Mouse (Mus musculus) C2C12 (cell line): Measurements from ENCODE around the gene Aox1. TPM values are rescaled to one million over a fixed set of nuclear protein-coding genes. Genes with fewer than 3 reads are reported as not detected.
"Not testable (repeated sequence)": the region's sequence is repeated elsewhere in the genome, so short reads cannot be mapped to it uniquely, and the experiment has no call there.

Experiments used
- H3K27me3 ChIP-seq: one replicate; pipeline ENCODE4 v1.6.1; 2011; ENCODE audit not compliant: control insufficient read depth, insufficient read depth, insufficient read length
- H3K36me3 ChIP-seq: one replicate; pipeline ENCODE4 v1.6.1; 2011; ENCODE audit not compliant: control insufficient read depth, insufficient read depth
- H3K4me3 ChIP-seq: one replicate; pipeline ENCODE4 v1.5.1; 2011; ENCODE audit warnings: mild to moderate bottlenecking, control low read depth; ENCODE audit not compliant: poor library complexity, insufficient read depth, severe bottlenecking
- H3K79me2 ChIP-seq: one replicate; pipeline ENCODE4 v1.6.1; 2011; ENCODE audit not compliant: control insufficient read depth, insufficient read depth
- H3K79me3 ChIP-seq: one replicate; pipeline ENCODE4 v1.6.1; 2011; ENCODE audit warnings: low read depth, control low read depth
- H3ac ChIP-seq: one replicate; pipeline ENCODE3; 2011; ENCODE audit warnings: low read depth; ENCODE audit not compliant: control insufficient read depth, insufficient read length
- CEBPB ChIP-seq: IDR thresholded peaks from one replicate; pipeline ENCODE4 v1.6.1; 2011; ENCODE audit warnings: low read depth, mild to moderate bottlenecking, control low read depth, moderate library complexity
- CTCF ChIP-seq: IDR thresholded peaks from one replicate; pipeline ENCODE4 v1.5.1; 2011; ENCODE audit not compliant: control insufficient read depth, insufficient read depth, insufficient read length
- FOSL1 ChIP-seq: IDR thresholded peaks from one replicate; pipeline ENCODE4 v1.8.0; 2011; ENCODE audit warnings: mild to moderate bottlenecking, low read length; ENCODE audit not compliant: poor library complexity, insufficient read depth, severe bottlenecking
- MAX ChIP-seq: IDR thresholded peaks from one replicate; pipeline ENCODE4 v1.6.1; 2011; ENCODE audit warnings: mild to moderate bottlenecking, control low read depth
- MYOD1 ChIP-seq: IDR thresholded peaks from one replicate; pipeline ENCODE4 v1.6.1; 2011; ENCODE audit warnings: low read depth; ENCODE audit not compliant: control insufficient read depth, insufficient read length
- MYOG ChIP-seq: IDR thresholded peaks from one replicate; pipeline ENCODE4 v1.6.1; 2011; ENCODE audit not compliant: control insufficient read depth, insufficient read length; ENCODE audit errors: extremely low read depth
- USF1 ChIP-seq: IDR thresholded peaks from one replicate; pipeline ENCODE4 v1.6.1; 2011; ENCODE audit warnings: low read depth, mild to moderate bottlenecking, control low read depth, moderate library complexity
- polyA plus RNA-seq: library from polyadenylated mRNA; unstranded; fragments of >200 nt; fragmentation: generic; extraction: Trizol; gene quantifications from one replicate; pipeline ENCODE4 v1.2.1, GENCODE M21; 2012; ENCODE audit warnings: missing spikeins

Gene Aox1
- polyA plus RNA-seq, 1 experiment = 2.2 TPM

GRCm38 (mm10) chr1:58018856-58019255 lies 10.9 kb upstream of the Aox1 start, which contains the start of gene Kctd18:
Gene Kctd18, minus strand, starts transcription at chr1:58018956.
- Histone ChIP-seq H3K79me2 (peaks cover 56% of the 10 kb centered on the region), H3K79me3 (peaks cover 20% of the 10 kb centered on the region), H3K36me3 (peaks cover 96% of the 10 kb centered on the region), H3K4me3 (no peak within 1 kb of the TSS), H3ac (no peak within 1 kb of the TSS), H3K27me3 (no peaks in the 10 kb centered on the region)
- no peak for TF ChIP-seq MAX
- no peak for TF ChIP-seq CEBPB
- no peak for TF ChIP-seq CTCF
- TF ChIP-seq FOSL1 = no peak
- no peak for TF ChIP-seq MYOG
- TF ChIP-seq USF1 = no peak
- no peak for TF ChIP-seq MYOD1

GRCm38 (mm10) chr1:58027707-58028106 lies 2.0 kb upstream of the Aox1 start:
- peaks cover 41% of the 10 kb centered on the region for H3K36me3 ChIP-seq
- no peaks in the 10 kb centered on the region for H3K27me3 ChIP-seq
- TF ChIP-seq MYOD1 (no peak), CEBPB (no peak), MAX (no peak), FOSL1 (no peak), MYOG (no peak), CTCF (no peak), USF1 (no peak)
- H3K79me2 ChIP-seq = peaks cover 36% of the 10 kb centered on the region
- no peak overlapping the region for H3ac ChIP-seq
- H3K79me3 ChIP-seq = peaks cover 7% of the 10 kb centered on the region
- no peak overlapping the region for H3K4me3 ChIP-seq

- H3K36me3 ChIP-seq = peaks cover 18% of the 10 kb centered on the region
- peaks cover 44% of the 10 kb centered on the region for H3K79me2 ChIP-seq
- H3K4me3 ChIP-seq = peak overlapping the region; percentile 47
- no peak for TF ChIP-seq CEBPB
- no peak for TF ChIP-seq FOSL1
- TF ChIP-seq MYOG = no peak
- TF ChIP-seq MAX = no peak
- H3K27me3 ChIP-seq = no peaks in the 10 kb centered on the region
- peak overlapping the region; percentile 54 for H3ac ChIP-seq
- H3K79me3 ChIP-seq = peaks cover 4% of the 10 kb centered on the region
Measured at GRCm38 (mm10) chr1:58030156-58030871, 583 bp downstream of the Aox1 start.

- TF ChIP-seq CEBPB (peak; percentile 43), CTCF (peak; percentile 42), MYOD1 (no peak)
- Histone ChIP-seq H3K79me3 (peaks cover 5% of the 10 kb centered on the region), H3K79me2 (peaks cover 44% of the 10 kb centered on the region), H3K27me3 (no peaks in the 10 kb centered on the region), H3K4me3 (peak overlapping the region; percentile 47), H3K36me3 (peaks cover 11% of the 10 kb centered on the region), H3ac (no peak overlapping the region)
Measured at GRCm38 (mm10) chr1:58031160-58031769, 1.5 kb downstream of the Aox1 start.

GRCm38 (mm10) chr1:58037306-58037705 lies 7.6 kb downstream of the Aox1 start:
- H3K79me3 ChIP-seq, H3K27me3 ChIP-seq, H3K36me3 ChIP-seq, H3ac ChIP-seq, H3K4me3 ChIP-seq: not testable (repeated sequence)
- H3K79me2 ChIP-seq = peaks cover 21% of the 10 kb centered on the region

GRCm38 (mm10) chr1:58045076-58045475 lies 15.3 kb downstream of the Aox1 start:
- TF ChIP-seq MYOD1 = no peak
- no peak for TF ChIP-seq MYOG
- TF ChIP-seq MAX = no peak
- no peak for TF ChIP-seq FOSL1
- no peak for TF ChIP-seq USF1
- no peak for TF ChIP-seq CTCF
- TF ChIP-seq CEBPB = no peak
- H3ac ChIP-seq = no peak overlapping the region
- H3K4me3 ChIP-seq = no peak overlapping the region
- H3K27me3 ChIP-seq = no peaks in the 10 kb centered on the region
- H3K79me3 ChIP-seq = no peaks in the 10 kb centered on the region
- no peaks in the 10 kb centered on the region for H3K79me2 ChIP-seq
- peaks cover 29% of the 10 kb centered on the region for H3K36me3 ChIP-seq
